Mouse (Mus musculus) lung, postnatal 0 days (tissue): ENCODE data around the gene Ergic1. TPM values are rescaled to one million over a fixed set of nuclear protein-coding genes. Genes with fewer than 3 reads are reported as not detected.

Source experiments
- ATAC-seq: fragments of 200-750 bp; cut with Nextera tagmentation; 2 replicates; pipeline ENCODE4 v1.8.0; 2017; ENCODE audit warnings: moderate library complexity
- DNase-seq: peaks from one replicate; pipeline ENCODE4 v3.0.0-alpha.2; 2016; ENCODE audit warnings: low spot score
- H3K27ac ChIP-seq: fragments of 300-500 bp; sonication (generic); 2 replicates; pipeline ENCODE4 v1.5.1; 2014; ENCODE audit warnings: antibody characterized with exemption, mild to moderate bottlenecking, low read length, mixed read lengths
- H3K27me3 ChIP-seq: fragments of 300-500 bp; sonication (generic); replicated peaks from 2 replicates; pipeline ENCODE4 v1.6.1; 2014; ENCODE audit warnings: low read length, mixed read lengths; ENCODE audit not compliant: insufficient read depth
- H3K36me3 ChIP-seq: fragments of 300-500 bp; sonication (generic); 2 replicates; pipeline ENCODE4 v1.6.1; 2014; ENCODE audit warnings: low read length, mixed read lengths; ENCODE audit not compliant: insufficient read depth
- H3K4me1 ChIP-seq: fragments of 300-500 bp; sonication (generic); 2 replicates; pipeline ENCODE4 v1.6.1; 2014; ENCODE audit warnings: antibody characterized with exemption, low read depth, low read length, mixed read lengths; ENCODE audit not compliant: insufficient read depth
- H3K4me2 ChIP-seq: fragments of 300-500 bp; sonication (generic); replicated peaks from 2 replicates; pipeline ENCODE4 v1.6.1; 2014; ENCODE audit warnings: low read depth, mild to moderate bottlenecking, low read length, moderate library complexity, mixed read lengths
- H3K4me3 ChIP-seq: fragments of 300-500 bp; sonication (generic); 2 replicates; pipeline ENCODE4 v1.5.1; 2014; ENCODE audit warnings: low read depth, low read length
- H3K9ac ChIP-seq: fragments of 300-500 bp; sonication (generic); replicated peaks from 2 replicates; pipeline ENCODE4 v1.6.1; 2014; ENCODE audit warnings: low read depth, mild to moderate bottlenecking
- H3K9me3 ChIP-seq: fragments of 300-500 bp; sonication (generic); 2 replicates; pipeline ENCODE4 v1.6.1; 2016; ENCODE audit warnings: low read length, mixed read lengths
- CTCF ChIP-seq: IDR thresholded peaks from 2 replicates; pipeline ENCODE4 v1.5.1; 2016; ENCODE audit warnings: antibody characterized with exemption, mild to moderate bottlenecking
- EP300 ChIP-seq: IDR thresholded peaks from 2 replicates; pipeline ENCODE4 v1.6.1; 2016; ENCODE audit warnings: antibody characterized with exemption, mild to moderate bottlenecking, control low read depth
- WGBS: fragments of 180-500 bp; shearing (Covaris S2); extraction: QIAGEN DNeasy Blood & Tissue Kit; methylation state at CpG from one replicate; pipeline ENCODE4 v1.1.7; 2014; 5-methylcytosine and 5-hydroxymethylcytosine counted together
- polyA plus RNA-seq: library from polyadenylated mRNA; unstranded; fragments of >200 nt; fragmentation: Nextera tagmentation; extraction: Ambion mirVana; gene quantifications from 2 replicates; pipeline ENCODE4 v1.2.1, GENCODE M21; 2015

Ergic1 gene
- polyA plus RNA-seq, 1 experiment from 2014 or later = 50.6 TPM

GRCm38 (mm10) chr17:26676252-26676615, 114.9 kb downstream of the Ergic1 start:
- 0% methylated on average over 29 of the region's 30 CpGs for WGBS

DNA sequence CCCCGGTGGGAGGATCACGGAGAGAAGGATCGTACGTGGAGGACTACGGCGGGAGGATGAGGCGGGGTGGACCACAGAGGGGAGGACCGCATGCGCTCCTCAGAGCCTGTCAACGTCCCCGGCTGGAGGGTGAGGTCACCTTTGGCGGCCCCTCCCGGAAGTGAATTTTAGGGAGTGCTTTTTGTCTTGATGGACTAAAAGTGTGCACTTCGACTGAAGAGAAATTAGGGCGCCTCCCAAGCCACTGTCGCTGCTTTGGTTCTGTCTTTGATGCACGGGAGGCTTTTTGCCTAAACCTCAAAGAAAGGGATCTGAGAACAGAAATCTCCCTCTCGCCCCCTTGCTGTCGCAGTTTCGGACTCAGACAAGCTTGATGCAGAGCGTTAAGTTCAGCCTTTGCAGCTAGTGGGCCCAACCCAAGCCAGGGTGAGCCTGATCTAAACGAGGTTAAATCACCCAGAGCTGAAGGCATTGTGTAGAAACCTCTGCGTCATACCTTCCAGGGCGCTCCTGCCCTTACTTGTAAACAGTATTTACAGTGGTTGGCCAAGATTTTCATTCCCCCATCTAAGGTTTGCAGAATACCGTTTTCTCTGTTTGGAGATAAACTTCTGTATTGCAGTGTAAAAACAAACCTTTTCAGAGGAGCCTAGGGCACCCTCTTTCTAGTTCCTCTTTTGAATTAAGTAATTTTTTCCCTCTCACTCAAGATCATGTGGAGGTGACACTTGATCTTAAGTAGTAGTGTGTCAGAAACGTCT, 115.5 kb downstream of the Ergic1 start:
- peak overlapping the region; percentile 76 for H3K4me2 ChIP-seq
- H3K27ac ChIP-seq = peak overlapping the region; percentile 98
- ATAC-seq = peak; percentile 89
- no peaks in the 10 kb centered on the region for H3K9me3 ChIP-seq
- H3K9ac ChIP-seq = peak overlapping the region; percentile 81
- H3K4me3 ChIP-seq = peak overlapping the region; percentile 88
- peak; percentile 45 for TF ChIP-seq CTCF
- no peak for TF ChIP-seq EP300
- 0 out of 2 replicates have a peak, but pooled peaks cover 3% of the 10 kb centered on the region for H3K27me3 ChIP-seq
- DNase-seq = peak; percentile 85
- no peaks in the 10 kb centered on the region for H3K36me3 ChIP-seq
- WGBS = 1% methylated on average over 26 of the region's 26 CpGs
- H3K4me1 ChIP-seq = peaks cover 4% of the 10 kb centered on the region; the same call in 1 of the 2 replicates

More at GRCm38 (mm10) chr17:26676252-26676615, 114.9 kb downstream of the Ergic1 start:
- no peaks in the 10 kb centered on the region for H3K9me3 ChIP-seq
- H3K36me3 ChIP-seq = no peaks in the 10 kb centered on the region
- DNase-seq (peak; percentile 97), ATAC-seq (peak; percentile 95)
- peaks cover 4% of the 10 kb centered on the region; the same call in 1 of the 2 replicates for H3K4me1 ChIP-seq
- no peak for TF ChIP-seq CTCF
- H3K27me3 ChIP-seq = 0 out of 2 replicates have a peak, but pooled peaks cover 3% of the 10 kb centered on the region
- H3K9ac ChIP-seq = peak overlapping the region; percentile 81
- peak overlapping the region; percentile 88 for H3K4me3 ChIP-seq
- H3K27ac ChIP-seq = peak overlapping the region; percentile 98
- H3K4me2 ChIP-seq = peak overlapping the region; percentile 76

GRCm38 (mm10) chr17:26677711-26678637, 116.7 kb downstream of the Ergic1 start:
- DNase-seq = no peak
- 69% methylated on average over 7 of the region's 7 CpGs for WGBS
- Histone ChIP-seq H3K4me3 (no peak overlapping the region), H3K27ac (no peak overlapping the region), H3K9ac (0 out of 2 replicates have a peak overlapping the region, but pooled peaks have one; percentile 2), H3K9me3 (no peaks in the 10 kb centered on the region), H3K4me2 (peak overlapping the region; percentile 76), H3K36me3 (no peaks in the 10 kb centered on the region), H3K27me3 (0 out of 2 replicates have a peak, but pooled peaks cover 3% of the 10 kb centered on the region), H3K4me1 (peaks cover 4% of the 10 kb centered on the region; the same call in 1 of the 2 replicates)
- no peak for ATAC-seq
- no peak for TF ChIP-seq CTCF
- TF ChIP-seq EP300 = no peak

- ATAC-seq (no peak), DNase-seq (no peak)
- 90% methylated on average over 6 of the region's 6 CpGs for WGBS
- Histone ChIP-seq H3K27me3 (no peaks in the 10 kb centered on the region), H3K4me3 (no peak overlapping the region), H3K9ac (no peak overlapping the region), H3K4me2 (no peak overlapping the region), H3K27ac (no peak overlapping the region), H3K36me3 (no peaks in the 10 kb centered on the region), H3K9me3 (no peaks in the 10 kb centered on the region), H3K4me1 (peaks cover 4% of the 10 kb centered on the region; the same call in 1 of the 2 replicates)
- TF ChIP-seq CTCF = no peak
- no peak for TF ChIP-seq EP300
These were observed 120.0 kb downstream of the Ergic1 start for GRCm38 (mm10) chr17:26681276-26681675.

- Histone ChIP-seq H3K27ac (no peak overlapping the region), H3K4me3 (no peak overlapping the region)
These were observed 125.2 kb downstream of the Ergic1 start for GRCm38 (mm10) chr17:26686334-26687000.

More at GRCm38 (mm10) chr17:26686334-26687000, 125.2 kb downstream of the Ergic1 start:
- H3K9me3 ChIP-seq = no peaks in the 10 kb centered on the region
- no peak overlapping the region for H3K9ac ChIP-seq
- no peak for TF ChIP-seq EP300
- TF ChIP-seq CTCF = no peak
- no peaks in the 10 kb centered on the region for H3K27me3 ChIP-seq
- WGBS = 88% methylated on average over 17 of the region's 17 CpGs
- DNase-seq (no peak), ATAC-seq (no peak)
- H3K36me3 ChIP-seq = no peaks in the 10 kb centered on the region
- no peak overlapping the region for H3K4me2 ChIP-seq
- H3K4me1 ChIP-seq = no peaks in the 10 kb centered on the region
